Mouse (Mus musculus) bone marrow, adult 2 months (tissue): ENCODE results near the gene Hist2h2ac.

ENCODE experiments used
- CTCF ChIP-seq: fragments of 200-500 bp; IDR thresholded peaks from 2 replicates; pipeline ENCODE4 v1.5.1; 2011; ENCODE audit warnings: low read length, control low read depth; ENCODE audit not compliant: control insufficient read depth, insufficient read depth
- POLR2A ChIP-seq: fragments of 200-500 bp; IDR thresholded peaks from 2 replicates; pipeline ENCODE4 v1.6.1; 2011; ENCODE audit warnings: low read depth, mild to moderate bottlenecking, control low read depth, low read length, borderline replicate concordance; ENCODE audit not compliant: control insufficient read depth

- TF ChIP-seq CTCF: no peak
- no peak for TF ChIP-seq POLR2A
These were observed 22.5 kb downstream of the Hist2h2ac start for GRCm38 (mm10) chr3:96198181-96198580.
